Mouse (Mus musculus): Measurements from ENCODE around the gene Plce1.

GRCm38 (mm10) chr19:38460696-38461095 is 20.2 kb upstream of the Plce1 start:
- TF ChIP-seq GATA1 (IDR thresholded peaks at IDR 0.05; ENCODE audit: low read length) (no peak), TAL1 (IDR thresholded peaks at IDR 0.05; ENCODE audit: low read length) (no peak)
